Mouse (Mus musculus) embryonic facial prominence, embryonic 14.5 days (tissue): ENCODE data around the gene Neurl4. TPM values are rescaled to one million over a fixed set of nuclear protein-coding genes. Genes with fewer than 3 reads are reported as not detected.
A peak's percentile ranks its signal among the peaks of the same experiment; 100 is the strongest.

ENCODE experiments used
- ATAC-seq: fragments of 200-750 bp; cut with Nextera tagmentation; 2 replicates; pipeline ENCODE4 v1.8.0; 2017; ENCODE audit warnings: low read depth, moderate number of reproducible peaks, moderate TSS enrichment
- DNase-seq: peaks from one replicate; pipeline ENCODE4 v3.0.0-alpha.2; 2015; ENCODE audit warnings: low spot score
- H3K27ac ChIP-seq: fragments of 300-500 bp; sonication (generic); replicated peaks from 2 replicates; pipeline ENCODE4 v1.5.1; 2014; ENCODE audit warnings: low read depth, mild to moderate bottlenecking, low read length, moderate library complexity
- H3K27me3 ChIP-seq: fragments of 300-500 bp; sonication (generic); replicated peaks from 2 replicates; pipeline ENCODE4 v1.6.1; 2014; ENCODE audit warnings: low read length; ENCODE audit not compliant: control insufficient read depth, insufficient read depth
- H3K36me3 ChIP-seq: fragments of 300-500 bp; sonication (generic); 2 replicates; pipeline ENCODE4 v1.6.1; 2014; ENCODE audit warnings: low read length, mixed read lengths; ENCODE audit not compliant: control insufficient read depth, insufficient read depth
- H3K4me1 ChIP-seq: fragments of 300-500 bp; sonication (generic); 2 replicates; pipeline ENCODE4 v1.6.1; 2014; ENCODE audit warnings: antibody characterized with exemption, low read length; ENCODE audit not compliant: control insufficient read depth, insufficient read depth
- H3K4me2 ChIP-seq: fragments of 300-500 bp; sonication (generic); 2 replicates; pipeline ENCODE4 v1.6.1; 2014; ENCODE audit warnings: low read depth, mild to moderate bottlenecking, low read length, moderate library complexity, mixed read lengths
- H3K4me3 ChIP-seq: fragments of 300-500 bp; sonication (generic); 2 replicates; pipeline ENCODE4 v1.5.1; 2014; ENCODE audit warnings: low read depth, mild to moderate bottlenecking, low read length
- H3K9ac ChIP-seq: fragments of 300-500 bp; sonication (generic); 2 replicates; pipeline ENCODE4 v1.6.1; 2014; ENCODE audit warnings: low read depth, mild to moderate bottlenecking, low read length, moderate library complexity, mixed read lengths
- H3K9me3 ChIP-seq: fragments of 300-500 bp; sonication (generic); 2 replicates; pipeline ENCODE4 v1.6.1; 2016; ENCODE audit warnings: low read length; ENCODE audit not compliant: control insufficient read depth
- WGBS: fragments of 180-500 bp; shearing (Covaris S2); extraction: QIAGEN DNeasy Blood & Tissue Kit; methylation state at CpG from one replicate; pipeline ENCODE4 v1.1.7; 2014; 5-methylcytosine and 5-hydroxymethylcytosine counted together
- polyA plus RNA-seq: library from polyadenylated mRNA; unstranded; fragments of >200 nt; fragmentation: Nextera tagmentation; extraction: Ambion mirVana; gene quantifications from 2 replicates; pipeline ENCODE4 v1.2.1, GENCODE M21; 2014

Gene Neurl4
- polyA plus RNA-seq, 1 experiment from 2014 or later, result 10.3 TPM

DNA sequence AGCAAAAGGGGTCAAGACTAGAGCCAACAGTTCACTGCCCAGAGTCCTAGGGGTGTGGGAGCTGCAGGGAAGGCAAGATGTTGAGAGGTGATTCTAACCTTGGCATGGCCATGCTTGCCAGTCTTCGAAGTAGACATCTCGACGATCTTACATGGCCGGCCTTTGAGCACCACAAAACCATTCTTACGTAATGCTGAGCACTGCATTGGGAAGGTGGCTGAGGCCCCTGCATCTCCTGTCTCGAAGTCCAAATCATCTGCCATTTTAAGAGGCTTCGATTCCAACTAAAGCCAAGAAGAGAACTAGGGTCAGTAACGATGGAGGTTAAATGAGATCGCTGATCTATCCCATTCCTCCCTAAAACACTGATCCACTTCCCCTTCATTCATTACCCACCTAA, 18.2 kb downstream of the Neurl4 start:
- Histone ChIP-seq H3K36me3 (peaks cover 47% of the 10 kb centered on the region), H3K27me3 (no peaks in the 10 kb centered on the region), H3K9ac (peak overlapping the region; percentile 99), H3K4me1 (peaks cover 13% of the 10 kb centered on the region), H3K9me3 (no peaks in the 10 kb centered on the region), H3K4me3 (peak overlapping the region; percentile 94), H3K4me2 (peak overlapping the region; percentile 75), H3K27ac (peak overlapping the region; percentile 96)
- DNase-seq (no peak), ATAC-seq (no peak)
- WGBS, result 76% methylated on average over 9 of the region's 9 CpGs

DNA sequence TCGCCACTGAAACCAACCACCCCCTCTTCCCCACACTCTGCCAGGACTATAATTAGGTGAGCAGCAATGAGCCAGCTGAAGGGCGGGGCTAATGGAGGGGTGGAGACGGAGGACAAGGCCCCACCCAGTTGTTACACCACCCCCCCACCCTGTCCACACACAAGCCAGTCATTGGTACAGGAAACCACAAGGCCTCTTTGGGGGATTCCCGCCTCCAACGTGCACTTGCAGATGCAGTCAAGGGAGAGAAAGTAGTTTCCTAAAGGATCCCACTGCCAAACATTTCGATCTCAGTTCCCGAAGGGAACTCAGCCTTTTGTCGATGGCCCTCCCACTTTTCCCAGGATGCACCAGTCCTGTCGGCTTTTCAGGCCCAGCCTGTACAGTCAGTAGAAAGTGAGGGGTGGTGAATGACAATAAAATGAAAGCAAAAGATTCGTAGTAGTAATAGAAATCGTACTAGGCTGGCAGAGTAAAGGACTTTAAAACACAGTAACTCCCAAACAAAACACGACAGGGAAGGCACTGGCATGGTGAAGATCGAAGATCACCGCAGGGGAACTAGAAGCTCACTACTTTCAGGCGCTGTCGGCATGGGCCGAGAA, 18.9 kb downstream of the Neurl4 start:
- H3K36me3 ChIP-seq, result peaks cover 47% of the 10 kb centered on the region
- ATAC-seq (no peak; the same call in 1 of the 2 replicates), DNase-seq (peak; percentile 91)
- H3K27me3 ChIP-seq, result no peaks in the 10 kb centered on the region
- H3K9me3 ChIP-seq, result no peaks in the 10 kb centered on the region
- under 1% methylated on average over 17 of the region's 17 CpGs for WGBS
- peak overlapping the region; percentile 99 for H3K9ac ChIP-seq
- peak overlapping the region; percentile 94 for H3K4me3 ChIP-seq
- peak overlapping the region; percentile 75 for H3K4me2 ChIP-seq
- H3K4me1 ChIP-seq, result peaks cover 13% of the 10 kb centered on the region
- H3K27ac ChIP-seq, result peak overlapping the region; percentile 96

DNA sequence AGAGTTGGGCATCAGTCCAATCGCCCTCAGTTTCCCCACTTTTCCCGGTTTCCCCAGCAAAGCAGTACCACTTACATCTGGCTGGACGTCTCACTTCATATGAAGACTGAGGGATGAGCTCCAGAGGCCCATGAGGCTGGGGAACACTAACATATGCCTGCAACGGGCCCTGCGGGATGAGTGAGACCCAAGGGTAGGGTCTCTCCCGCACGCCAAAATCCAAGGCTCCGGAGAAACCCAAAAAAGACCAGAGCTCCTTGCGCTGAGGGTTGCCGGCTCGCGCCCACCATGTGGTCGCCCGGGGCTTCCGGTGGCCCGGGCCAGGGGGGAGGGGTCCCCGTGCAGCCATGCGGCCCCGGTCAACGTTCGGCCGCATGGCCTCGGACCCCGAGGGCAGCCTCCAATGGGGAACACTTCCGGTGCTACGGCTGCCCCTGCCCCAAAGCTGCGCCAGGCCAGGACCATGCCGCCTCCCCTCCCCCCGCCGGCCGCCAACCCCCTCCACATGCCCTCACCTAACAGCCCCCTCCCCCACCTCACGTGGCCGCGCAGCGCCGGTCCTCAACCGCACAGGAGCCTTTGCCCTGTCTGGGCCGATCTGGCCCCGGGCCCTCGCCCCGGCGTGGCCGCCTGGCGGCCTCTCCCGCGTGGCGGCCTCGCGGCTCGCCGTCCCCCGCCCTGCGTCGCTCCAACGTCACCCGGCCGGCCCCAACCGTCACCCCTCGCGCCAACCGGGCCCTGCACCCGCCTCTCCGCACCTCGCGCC, 19.6 kb downstream of the Neurl4 start:
- H3K27me3 ChIP-seq, result no peaks in the 10 kb centered on the region
- DNase-seq (no peak), ATAC-seq (peak; percentile 2; the same call in 1 of the 2 replicates)
- peak overlapping the region; percentile 94 for H3K4me3 ChIP-seq
- no peaks in the 10 kb centered on the region for H3K9me3 ChIP-seq
- H3K27ac ChIP-seq, result peak overlapping the region; percentile 96
- peak overlapping the region; percentile 99 for H3K9ac ChIP-seq
- peaks cover 40% of the 10 kb centered on the region for H3K36me3 ChIP-seq
- WGBS, result 2% methylated on average over 13 of the region's 65 CpGs
- peak overlapping the region; percentile 75 for H3K4me2 ChIP-seq
- peaks cover 13% of the 10 kb centered on the region for H3K4me1 ChIP-seq

DNA sequence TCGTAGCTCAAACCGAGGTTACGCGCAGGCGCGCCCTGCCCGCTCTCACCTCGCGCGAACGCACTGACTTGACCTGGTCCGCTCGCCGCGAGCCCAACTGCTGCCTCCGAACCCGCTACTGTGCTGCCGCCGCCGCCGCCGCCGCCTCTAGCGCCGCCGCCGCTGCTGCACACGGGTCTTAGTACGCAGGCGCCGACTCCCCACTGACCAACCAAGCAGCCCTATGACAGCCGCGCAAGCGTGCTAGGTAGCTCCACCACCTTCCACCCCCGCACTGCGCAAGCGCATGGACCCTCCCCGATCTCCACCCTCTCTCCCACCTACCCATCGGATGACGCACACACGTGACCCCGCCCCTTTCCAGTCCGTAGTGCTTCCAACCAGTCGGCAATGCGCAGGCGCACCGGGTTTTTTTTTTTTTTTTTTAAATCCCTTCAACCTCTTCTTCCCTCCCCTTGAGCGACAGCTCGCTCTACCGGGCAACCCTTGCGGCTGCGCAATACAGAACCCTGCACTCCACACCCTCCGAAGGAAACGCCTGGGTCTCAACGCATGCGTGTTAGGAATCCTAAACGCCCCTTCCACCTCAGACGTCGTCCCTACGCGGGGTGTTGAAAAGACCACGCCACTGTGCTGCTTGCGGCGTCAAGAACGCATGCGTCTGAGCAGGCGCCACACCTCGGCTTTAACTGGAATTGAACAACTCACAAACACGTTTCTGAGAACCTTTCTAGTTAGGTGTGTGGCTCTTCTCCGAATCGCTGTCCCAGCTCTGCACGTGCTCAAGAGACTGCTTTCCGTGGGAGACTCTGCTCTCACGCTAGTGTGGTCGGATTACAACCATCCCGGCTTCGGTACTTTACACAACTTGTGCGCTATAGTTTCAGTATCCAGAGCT, 20.5 kb downstream of the Neurl4 start, which contains the start of gene Eif5a:
TSS of gene Eif5a (minus strand) at position 845 of the 898 bp plus-strand sequence.
- Histone ChIP-seq H3K9me3 (no peaks in the 10 kb centered on the region), H3K4me2 (peak within 1 kb of the TSS; percentile 75), H3K4me1 (peaks cover 13% of the 10 kb centered on the region), H3K27me3 (no peaks in the 10 kb centered on the region), H3K36me3 (peaks cover 31% of the 10 kb centered on the region), H3K4me3 (peak within 1 kb of the TSS; percentile 94), H3K27ac (peak within 1 kb of the TSS; percentile 98), H3K9ac (peak within 1 kb of the TSS; percentile 99)
- peak; percentile 100 for DNase-seq
- WGBS, result under 1% methylated on average over 50 of the region's 78 CpGs
- ATAC-seq, result peak; percentile 96

DNA sequence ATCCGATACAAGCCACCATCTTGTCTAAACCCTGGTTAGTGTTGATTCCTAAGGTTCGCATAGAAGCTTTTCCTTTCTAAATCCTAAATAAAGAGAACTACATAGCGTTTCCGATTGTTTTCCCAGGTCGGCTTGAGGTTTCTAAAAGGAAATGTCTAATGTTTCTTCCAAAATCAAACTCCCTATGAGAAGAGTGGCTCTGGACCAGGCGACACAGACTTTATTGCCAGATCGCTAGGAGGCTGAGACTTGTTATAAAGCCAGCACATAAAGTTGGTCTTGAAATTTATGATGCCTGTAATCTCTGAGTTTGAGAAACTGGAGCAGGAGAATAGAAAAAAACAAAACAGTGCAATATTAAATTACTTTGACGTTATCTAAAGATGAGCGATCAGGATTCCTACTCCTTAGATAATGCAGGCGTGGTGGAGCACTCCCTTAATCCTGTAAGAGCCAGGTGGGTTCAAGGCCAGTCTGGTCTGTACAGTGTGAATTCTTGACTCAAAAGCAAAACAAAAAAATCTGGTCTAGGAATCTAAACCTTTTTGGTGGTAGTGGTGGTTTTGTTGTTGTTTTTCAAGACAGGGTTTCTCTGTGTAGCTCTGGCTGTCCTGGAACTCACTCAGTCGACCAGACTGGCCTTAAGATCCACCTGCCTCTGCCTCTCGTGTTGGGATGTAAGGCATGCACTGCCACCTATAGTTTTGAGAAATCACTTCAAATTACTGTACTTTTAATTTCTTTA, 21.3 kb downstream of the Neurl4 start:
- Histone ChIP-seq H3K27ac (peak overlapping the region; percentile 98), H3K4me3 (peak overlapping the region; percentile 94), H3K4me1 (peaks cover 13% of the 10 kb centered on the region), H3K36me3 (peaks cover 23% of the 10 kb centered on the region), H3K9ac (peak overlapping the region; percentile 75), H3K4me2 (peak overlapping the region; percentile 70), H3K9me3 (no peaks in the 10 kb centered on the region), H3K27me3 (no peaks in the 10 kb centered on the region)
- 3% methylated on average over 12 of the region's 12 CpGs for WGBS
- ATAC-seq, result no peak; the same call in 1 of the 2 replicates
- DNase-seq, result no peak

DNA sequence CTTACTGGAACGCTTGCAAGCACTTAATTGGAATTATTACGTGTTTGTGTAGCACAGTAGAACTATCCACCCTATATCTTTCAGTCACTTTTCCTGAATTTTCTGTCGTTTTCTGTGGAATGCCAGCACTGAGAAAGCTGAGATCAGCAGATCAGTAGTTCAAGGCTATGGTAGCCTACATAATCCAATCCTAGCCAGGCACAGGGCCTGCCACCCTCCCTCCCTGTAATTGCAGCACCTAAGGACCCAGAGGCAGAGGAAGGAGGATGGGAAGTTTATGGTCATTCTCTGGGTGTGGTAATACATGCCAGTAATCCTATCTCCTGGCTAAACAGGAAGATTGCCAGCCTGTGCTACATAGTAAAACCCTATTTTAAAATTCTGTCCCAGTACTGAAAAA, 21.9 kb downstream of the Neurl4 start:
- H3K36me3 ChIP-seq, result peaks cover 17% of the 10 kb centered on the region
- no peak for ATAC-seq
- H3K4me2 ChIP-seq, result no peak overlapping the region
- no peak overlapping the region for H3K4me3 ChIP-seq
- no peaks in the 10 kb centered on the region for H3K27me3 ChIP-seq
- 62% methylated on average over 3 of the region's 3 CpGs for WGBS
- H3K9me3 ChIP-seq, result no peaks in the 10 kb centered on the region
- H3K9ac ChIP-seq, result no peak overlapping the region
- no peak for DNase-seq
- H3K4me1 ChIP-seq, result peaks cover 13% of the 10 kb centered on the region
- H3K27ac ChIP-seq, result peak overlapping the region; percentile 98

DNA sequence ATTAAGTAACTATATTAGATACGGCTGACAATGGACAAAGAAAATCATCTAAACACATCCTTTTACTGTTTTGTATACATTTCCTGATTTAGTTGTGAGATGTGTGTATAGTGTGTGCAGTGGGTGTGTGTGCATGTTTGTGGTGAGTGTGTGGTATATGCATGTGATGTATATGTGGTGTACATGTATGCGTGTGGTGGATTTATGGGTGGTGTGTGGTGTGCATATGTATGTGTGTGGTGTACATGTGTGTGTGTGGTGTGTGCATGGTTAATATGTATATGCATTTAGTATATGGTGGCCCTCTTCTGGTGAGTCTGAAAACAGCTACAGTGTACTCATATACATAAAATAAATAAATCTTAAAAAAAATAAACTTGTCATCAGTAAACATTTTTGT, 26.6 kb downstream of the Neurl4 start:
- Histone ChIP-seq H3K27me3 (no peaks in the 10 kb centered on the region), H3K4me2 (no peak overlapping the region), H3K9ac (no peak overlapping the region), H3K36me3 (no peaks in the 10 kb centered on the region), H3K4me1 (peaks cover 3% of the 10 kb centered on the region; the same call in 1 of the 2 replicates), H3K9me3 (no peaks in the 10 kb centered on the region), H3K4me3 (no peak overlapping the region), H3K27ac (no peak overlapping the region)
- no peak for ATAC-seq
- 94% methylated on average over 2 of the region's 2 CpGs for WGBS
- no peak for DNase-seq

DNA sequence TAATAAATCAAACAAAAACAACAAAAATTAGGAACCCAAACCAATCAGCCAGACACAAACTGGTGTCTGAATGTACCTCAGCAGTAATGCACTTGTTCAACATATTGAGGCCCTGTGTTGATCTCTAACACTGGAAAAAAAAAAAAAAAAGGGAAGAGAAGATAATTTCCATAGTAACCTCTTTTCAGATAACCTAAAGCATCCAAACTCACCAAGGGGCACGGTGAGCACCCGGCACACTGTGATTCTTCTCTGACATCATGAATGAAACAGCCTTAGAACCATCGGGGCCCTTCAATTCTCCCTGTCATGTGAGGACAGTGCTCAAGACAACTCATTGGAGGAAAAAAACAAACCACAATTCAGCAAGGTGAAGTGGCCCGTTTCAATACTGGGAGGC, 28.8 kb downstream of the Neurl4 start:
- no peak overlapping the region for H3K4me2 ChIP-seq
- ATAC-seq, result no peak

More for the DNA sequence above, 28.8 kb downstream of the Neurl4 start:
- Histone ChIP-seq H3K36me3 (no peaks in the 10 kb centered on the region), H3K4me1 (no peaks in the 10 kb centered on the region), H3K27me3 (no peaks in the 10 kb centered on the region), H3K9ac (no peak overlapping the region), H3K4me3 (no peak overlapping the region), H3K9me3 (no peaks in the 10 kb centered on the region), H3K27ac (no peak overlapping the region)
- 74% methylated on average over 4 of the region's 4 CpGs for WGBS
- DNase-seq, result no peak
